Mouse (Mus musculus) G1E (cell line): ENCODE measurements around the gene Pdzd3.

ENCODE experiments used
- CTCF ChIP-seq: IDR thresholded peaks from 2 replicates; pipeline ENCODE4 v1.5.1; 2012; ENCODE audit warnings: low read depth, low read length, inconsistent platforms, mixed read lengths
- GATA1 ChIP-seq: IDR thresholded peaks from 2 replicates; pipeline ENCODE4 v1.6.1; 2012; ENCODE audit warnings: borderline replicate concordance, low read length, inconsistent platforms, mixed read lengths
- TAL1 ChIP-seq: conservative IDR thresholded peaks from 2 replicates; pipeline ENCODE4 v1.6.1; 2012; ENCODE audit warnings: low read depth, low read length, inconsistent platforms, mixed read lengths

GRCm38 (mm10) chr9:44213538-44213937, 37.7 kb downstream of the Pdzd3 start:
- no peak for TF ChIP-seq CTCF
- no peak for TF ChIP-seq GATA1
- TF ChIP-seq TAL1: no peak
